Mouse (Mus musculus): ENCODE measurements around the gene Prrg4.
A peak's percentile ranks its signal among the peaks of the same experiment; 100 is the strongest.
"Not testable (repeated sequence)": the region's sequence is repeated elsewhere in the genome, so short reads cannot be mapped to it uniquely, and the experiment has no call there.

Gene Prrg4

DNA sequence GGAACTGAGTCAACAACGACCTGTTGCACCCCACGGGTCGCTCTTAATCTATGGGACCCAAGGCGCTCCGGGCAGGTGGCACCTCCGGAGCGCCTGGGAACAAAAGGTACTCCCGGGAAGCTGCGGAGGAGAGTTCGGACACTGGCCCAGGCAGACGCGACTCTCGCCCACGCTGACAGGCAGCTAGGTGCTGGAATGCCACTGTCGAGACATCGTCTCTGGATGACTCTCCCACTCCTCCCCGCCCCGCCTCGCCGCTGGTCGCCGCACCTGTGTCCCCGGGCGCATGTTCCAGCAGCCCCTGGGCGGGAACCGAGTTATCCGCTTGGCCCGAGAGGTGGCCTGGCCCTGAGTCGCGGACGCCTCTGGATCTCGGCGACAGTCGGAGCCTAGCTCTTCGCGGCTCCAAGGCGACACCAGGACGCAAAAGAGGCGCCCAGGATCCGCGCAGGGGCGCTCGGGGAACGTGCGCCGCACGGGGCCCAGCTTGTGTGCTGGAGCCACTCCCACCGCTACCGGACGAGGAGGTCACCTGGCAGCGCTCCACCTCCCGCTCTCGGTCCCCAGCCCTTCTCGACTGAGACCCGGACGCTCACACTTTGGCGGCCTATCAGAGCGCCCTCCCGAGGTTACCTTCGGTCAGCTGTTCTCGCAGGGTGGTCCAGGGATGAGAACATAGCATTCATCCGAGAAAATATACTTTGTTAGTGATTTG lies at the start of gene Prrg4:
Prrg4 (minus strand) TSS at position 601 of the 715 bp plus-strand sequence.
- DNase-seq (ENCODE audit: low read depth), result peak; percentile 78

DNA sequence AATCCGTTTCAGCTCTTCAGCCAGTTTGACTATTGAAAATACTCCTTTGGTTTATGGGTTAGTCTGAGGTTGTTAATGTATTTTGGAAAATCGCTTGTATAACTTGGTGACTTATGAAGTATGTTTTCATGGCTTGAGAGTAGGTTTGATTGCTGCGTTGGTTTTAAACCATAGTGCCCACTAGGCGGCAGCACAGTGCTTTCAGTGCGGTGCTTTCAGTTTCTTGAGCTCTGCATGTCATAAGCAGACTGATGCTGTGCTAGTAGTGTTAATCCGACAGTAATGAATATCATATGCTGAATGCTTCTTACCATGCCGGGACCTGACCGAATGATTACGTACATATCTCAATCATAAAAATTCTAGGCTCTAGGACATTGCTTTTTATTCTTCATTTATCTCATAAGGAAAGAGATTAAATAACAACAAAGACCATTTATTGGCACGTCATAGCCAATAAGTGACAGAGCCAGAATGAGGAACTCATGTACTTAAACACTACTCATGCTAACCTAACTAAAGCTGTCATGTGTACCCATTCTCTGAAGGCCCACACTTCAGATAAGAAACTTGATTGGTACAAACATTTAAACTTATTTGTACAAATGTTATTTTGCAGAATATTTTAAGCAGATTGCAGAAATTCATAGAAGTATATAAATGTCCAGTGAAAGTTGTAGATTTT lies 38.3 kb upstream of the Prrg4 start:
- peak; percentile 87 for DNase-seq (ENCODE audit: low read depth)

- DNase-seq (ENCODE audit: low read depth), result not testable (repeated sequence)
Observed at GRCm38 (mm10) chr2:104887331-104887730, 37.7 kb upstream of the Prrg4 start.

DNA sequence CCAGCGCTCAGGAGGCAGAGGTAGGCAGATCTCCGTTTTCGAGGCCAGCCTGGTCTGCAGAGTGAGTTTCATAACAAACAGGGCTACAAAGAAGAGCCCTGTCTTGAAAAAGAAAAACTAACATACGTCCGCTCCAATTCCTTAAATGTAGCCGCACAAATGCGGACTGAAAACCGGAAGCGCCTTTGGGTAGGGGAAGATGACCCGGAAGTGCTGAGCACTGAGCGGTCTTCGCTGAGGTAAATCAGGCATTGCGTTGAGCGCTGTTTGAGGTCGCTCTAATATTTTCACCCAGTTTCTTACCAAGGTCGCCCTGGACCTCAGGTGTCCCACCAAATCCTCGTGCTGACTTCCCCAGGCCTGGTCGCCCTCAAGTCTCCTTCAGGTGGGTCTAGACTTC lies 36.4 kb upstream of the Prrg4 start:
- no peak for DNase-seq (ENCODE audit: low read depth)

DNA sequence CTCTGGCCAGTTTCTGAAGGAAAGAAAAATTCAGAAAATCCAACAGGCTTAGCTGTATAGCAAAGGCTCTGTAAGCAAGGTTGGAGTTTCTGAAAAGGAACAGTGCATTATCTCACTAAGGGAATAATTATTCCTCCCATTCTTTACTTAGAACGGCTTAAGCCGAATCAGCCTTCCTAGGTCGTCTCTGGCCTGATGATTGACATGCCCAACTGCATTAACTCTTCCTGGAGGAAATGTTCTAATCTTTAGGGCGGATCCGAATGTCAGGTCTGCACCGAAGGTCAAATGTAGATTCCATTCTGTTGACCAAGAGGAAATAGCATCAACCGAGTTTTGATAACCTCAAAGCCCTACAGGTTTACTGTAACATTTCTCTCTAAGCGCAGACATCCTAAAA lies 29.1 kb upstream of the Prrg4 start:
- no peak for DNase-seq (ENCODE audit: low read depth)

DNA sequence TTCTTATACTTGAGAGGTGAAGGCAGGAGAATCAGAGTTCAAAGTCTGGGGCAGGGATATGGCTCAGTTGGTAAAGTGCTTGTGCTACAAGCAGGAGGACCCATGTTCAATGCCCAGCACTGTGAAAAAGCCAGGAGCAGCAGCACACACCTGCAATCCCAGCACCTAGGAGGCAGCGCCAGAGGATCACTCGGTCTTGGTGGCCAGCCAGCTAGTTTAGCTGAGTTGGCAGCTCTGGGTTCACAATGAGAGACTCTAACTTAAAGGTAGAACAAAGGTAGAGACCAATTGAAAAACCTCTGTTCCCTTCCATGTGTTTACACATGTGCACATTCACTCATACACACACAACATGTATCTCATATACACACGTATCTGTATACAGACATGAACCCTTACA lies 19.4 kb upstream of the Prrg4 start:
- no peak for DNase-seq (ENCODE audit: low read depth)

DNA sequence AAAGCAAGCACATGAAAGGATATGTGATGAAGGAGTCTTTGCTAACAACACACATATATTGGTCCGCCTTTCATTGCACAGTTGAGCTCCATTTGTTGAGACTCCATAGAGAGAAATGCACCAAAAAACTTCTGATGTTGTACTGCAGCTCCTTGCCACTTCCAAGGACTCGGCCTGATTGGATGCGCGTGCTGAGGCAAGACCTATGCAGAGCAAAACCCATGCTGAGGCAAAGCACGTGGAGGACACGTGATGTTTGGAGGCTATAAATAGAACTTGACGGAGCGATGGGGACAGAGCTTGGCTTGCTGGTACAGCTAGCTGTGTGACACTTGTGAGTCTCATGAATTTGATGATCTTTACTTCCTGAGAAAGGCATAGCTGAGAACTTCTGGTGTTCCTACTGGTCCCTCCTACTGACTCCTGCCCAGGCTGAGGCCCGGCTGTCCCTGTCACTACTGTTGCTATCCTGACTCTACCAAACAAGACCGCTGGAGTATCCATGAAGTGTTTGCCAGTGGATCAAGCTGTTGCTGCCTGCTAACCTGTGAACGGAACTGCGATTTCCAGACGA lies 17.7 kb upstream of the Prrg4 start, which contains the start of gene Ccdc73:
Ccdc73 (plus strand) TSS at position 524 of the 574 bp plus-strand sequence.
- no peak for DNase-seq (ENCODE audit: low read depth)

DNA sequence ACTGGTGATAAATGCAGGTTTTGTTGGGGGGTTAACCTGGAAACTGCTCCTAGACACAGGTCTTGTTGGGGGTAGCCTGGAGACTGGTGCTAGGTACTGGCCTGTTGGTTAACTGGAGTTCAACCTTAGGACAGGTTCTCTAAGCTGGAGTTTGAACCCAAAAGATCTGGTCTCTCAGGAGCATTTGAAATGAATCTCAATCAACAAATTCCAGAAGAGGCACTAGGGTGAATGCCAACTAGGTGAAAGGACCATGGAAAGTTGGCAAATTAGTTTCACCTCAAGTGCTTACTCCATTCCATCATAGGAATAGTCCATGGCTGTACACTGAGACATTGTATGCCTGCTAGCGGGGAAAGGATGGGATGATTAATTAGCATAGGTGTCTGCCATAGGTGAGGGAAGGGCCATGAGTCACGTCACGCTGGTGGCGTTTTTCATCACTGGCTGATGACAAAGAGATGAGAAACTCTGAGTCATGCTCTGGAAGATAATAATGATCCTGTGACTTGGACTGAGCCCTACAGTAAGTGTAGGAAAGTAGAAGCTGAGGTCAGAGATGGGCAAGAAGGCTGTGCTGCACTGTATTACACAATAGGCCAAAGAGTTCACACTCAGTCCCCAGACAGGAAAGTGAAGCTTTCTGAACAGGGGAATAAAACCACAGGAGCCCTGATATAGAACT lies 14.6 kb upstream of the Prrg4 start:
- DNase-seq (ENCODE audit: low read depth), result peak; percentile 94

- no peak for DNase-seq (ENCODE audit: low read depth)
Observed at GRCm38 (mm10) chr2:104860426-104860825, 10.8 kb upstream of the Prrg4 start.

DNA sequence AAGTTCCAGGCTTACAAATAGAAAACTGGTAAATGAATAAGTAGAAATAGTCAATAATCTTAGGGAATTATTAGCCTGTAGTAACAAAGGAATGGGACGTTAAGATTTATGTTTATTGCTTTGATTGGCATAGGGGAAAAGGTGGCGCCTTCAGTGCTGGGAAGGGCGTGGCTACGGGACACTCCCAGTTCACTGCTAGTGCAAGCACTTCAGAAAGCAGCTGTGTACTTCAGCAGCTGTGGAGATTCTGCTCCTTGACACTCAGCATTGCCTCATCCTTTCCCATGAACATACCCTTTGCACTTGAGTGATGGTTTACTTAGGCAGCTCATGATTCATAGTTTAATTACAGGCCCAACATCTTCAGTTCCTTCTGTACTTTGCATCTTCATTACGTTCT lies 9.4 kb upstream of the Prrg4 start:
- DNase-seq (ENCODE audit: low read depth), result peak; percentile 13

DNA sequence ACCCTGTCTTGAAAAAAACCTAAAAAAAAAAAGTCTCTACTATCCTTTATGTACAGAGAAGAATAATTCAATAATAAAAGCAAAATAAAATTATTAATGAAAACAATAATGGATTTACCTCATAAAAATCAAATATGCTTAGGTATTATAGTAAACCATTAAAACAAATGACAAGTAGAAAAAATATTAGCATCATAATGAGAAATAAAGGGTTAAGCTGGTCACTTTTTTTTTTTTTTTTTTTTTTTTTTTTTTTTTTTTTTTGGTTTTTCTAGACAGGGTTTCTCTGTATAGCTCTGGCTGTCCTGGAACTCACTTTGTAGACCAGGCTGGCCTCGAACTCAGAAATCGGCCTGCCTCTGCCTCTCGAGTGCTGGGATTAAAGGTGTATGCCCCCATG lies 8.4 kb upstream of the Prrg4 start:
- DNase-seq (ENCODE audit: low read depth), result not testable (repeated sequence)

DNA sequence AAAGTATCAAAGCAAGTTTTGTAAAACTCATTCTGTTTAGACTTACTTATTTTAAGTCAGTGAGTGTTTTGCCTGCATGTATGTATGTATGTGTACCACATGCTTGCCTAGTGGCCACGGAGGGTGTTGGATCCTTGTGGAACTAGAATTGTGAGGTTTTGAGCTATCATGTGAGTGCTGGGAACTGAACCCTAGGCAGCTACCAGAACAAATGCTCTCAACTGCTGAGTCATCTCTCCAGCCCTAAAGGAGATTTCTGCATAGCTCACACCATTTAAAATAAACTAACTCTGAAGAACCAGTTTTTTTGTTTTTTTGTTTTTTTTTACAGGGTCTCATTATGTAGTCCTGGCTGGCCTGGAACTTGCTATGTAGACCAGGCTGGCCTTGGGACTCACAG lies 6.5 kb upstream of the Prrg4 start:
- DNase-seq (ENCODE audit: low read depth), result peak; percentile 14

DNA sequence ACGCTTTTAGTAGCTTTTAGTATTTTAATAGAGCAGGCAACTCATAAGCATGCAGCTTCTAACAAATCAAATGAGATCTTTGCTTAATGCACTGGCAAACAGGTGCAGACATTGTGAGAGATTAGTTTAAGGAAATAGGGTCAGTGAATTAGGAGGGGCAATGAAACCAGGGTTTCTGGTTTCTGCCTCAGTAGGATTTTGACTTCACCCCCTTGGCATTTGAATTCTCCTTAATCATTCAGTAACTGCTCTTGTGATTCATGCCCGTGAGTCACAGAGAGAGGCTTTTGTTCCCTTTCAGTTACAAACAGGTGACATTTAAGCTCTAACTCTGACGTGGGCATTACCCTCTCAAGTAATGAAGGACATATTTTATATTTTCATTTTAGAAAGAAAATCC lies 6.1 kb upstream of the Prrg4 start:
- DNase-seq (ENCODE audit: low read depth), result peak; percentile 54

GRCm38 (mm10) chr2:104854836-104855235 lies 5.2 kb upstream of the Prrg4 start:
- DNase-seq (ENCODE audit: low read depth), result no peak

- DNase-seq (ENCODE audit: low read depth), result no peak
Observed at GRCm38 (mm10) chr2:104852546-104852945, 2.9 kb upstream of the Prrg4 start.

DNA sequence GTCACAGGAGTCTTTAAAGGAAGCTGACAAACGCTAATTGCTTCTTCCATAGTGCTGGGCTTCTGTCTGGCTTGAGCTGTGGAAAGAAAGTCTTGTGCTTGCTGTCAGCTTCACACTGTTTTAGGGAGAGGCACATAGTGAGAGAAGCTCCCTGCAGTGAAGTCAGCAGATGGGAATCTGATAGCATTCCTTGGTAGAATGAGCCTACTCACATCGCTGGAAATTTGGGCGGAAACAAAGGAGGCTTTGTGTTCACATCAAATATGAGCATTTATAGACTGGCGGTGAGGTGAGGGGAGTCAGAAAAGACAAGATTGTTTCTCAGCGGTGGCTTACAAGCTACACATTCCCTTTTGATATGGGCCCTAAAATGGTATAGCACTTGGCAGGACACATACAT lies 2.0 kb upstream of the Prrg4 start:
- no peak for DNase-seq (ENCODE audit: low read depth)

- DNase-seq (ENCODE audit: low read depth), result peak; percentile 52
Observed at GRCm38 (mm10) chr2:104849991-104850359, 299 bp upstream of the Prrg4 start.

DNA sequence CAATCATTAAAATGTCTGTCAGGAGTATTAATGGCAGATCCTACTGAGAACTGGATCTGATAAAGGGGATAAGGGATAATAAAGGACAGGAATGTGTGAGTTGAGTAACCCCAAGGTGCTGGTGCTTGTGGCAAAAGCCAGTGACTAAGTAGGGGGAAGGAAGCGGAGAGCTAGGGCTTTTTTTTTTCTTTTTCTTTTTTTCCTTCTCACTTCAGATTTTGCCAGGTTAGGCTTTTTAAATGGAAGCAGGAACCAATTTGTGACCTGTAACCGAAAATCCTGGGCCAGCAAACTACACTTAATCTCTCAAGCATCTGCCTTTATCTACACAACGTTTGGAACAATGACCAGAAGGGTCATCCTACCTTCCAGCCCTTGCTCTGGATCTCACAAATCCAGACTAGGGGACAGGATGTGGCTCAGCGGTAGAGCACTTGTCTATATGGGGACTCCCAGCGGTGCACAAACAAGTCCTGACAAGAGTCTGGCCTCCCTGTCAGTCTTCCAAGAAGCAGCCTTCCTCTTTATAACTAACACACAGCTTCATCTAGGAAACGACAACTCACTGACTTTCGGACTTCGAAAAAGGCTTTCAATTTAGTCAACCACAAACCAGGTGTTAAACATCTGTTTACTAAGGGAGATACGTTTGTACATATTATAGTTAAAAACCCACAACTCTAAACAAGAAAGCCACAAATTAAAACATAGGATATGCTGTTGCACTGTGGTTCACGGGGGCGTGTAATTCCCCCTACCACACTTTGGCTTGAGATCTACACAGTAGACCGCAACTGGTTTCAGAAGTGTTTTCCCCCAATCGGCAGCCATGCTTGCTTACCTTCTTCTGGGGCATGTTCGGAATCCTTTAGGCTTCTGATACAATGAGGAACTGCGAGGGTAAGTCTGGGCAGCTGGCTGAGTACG lies 1.2 kb downstream of the Prrg4 start:
- peak; percentile 77 for DNase-seq (ENCODE audit: low read depth)

GRCm38 (mm10) chr2:104847645-104848044 lies 2.0 kb downstream of the Prrg4 start:
- DNase-seq (ENCODE audit: low read depth), result peak; percentile 90

DNA sequence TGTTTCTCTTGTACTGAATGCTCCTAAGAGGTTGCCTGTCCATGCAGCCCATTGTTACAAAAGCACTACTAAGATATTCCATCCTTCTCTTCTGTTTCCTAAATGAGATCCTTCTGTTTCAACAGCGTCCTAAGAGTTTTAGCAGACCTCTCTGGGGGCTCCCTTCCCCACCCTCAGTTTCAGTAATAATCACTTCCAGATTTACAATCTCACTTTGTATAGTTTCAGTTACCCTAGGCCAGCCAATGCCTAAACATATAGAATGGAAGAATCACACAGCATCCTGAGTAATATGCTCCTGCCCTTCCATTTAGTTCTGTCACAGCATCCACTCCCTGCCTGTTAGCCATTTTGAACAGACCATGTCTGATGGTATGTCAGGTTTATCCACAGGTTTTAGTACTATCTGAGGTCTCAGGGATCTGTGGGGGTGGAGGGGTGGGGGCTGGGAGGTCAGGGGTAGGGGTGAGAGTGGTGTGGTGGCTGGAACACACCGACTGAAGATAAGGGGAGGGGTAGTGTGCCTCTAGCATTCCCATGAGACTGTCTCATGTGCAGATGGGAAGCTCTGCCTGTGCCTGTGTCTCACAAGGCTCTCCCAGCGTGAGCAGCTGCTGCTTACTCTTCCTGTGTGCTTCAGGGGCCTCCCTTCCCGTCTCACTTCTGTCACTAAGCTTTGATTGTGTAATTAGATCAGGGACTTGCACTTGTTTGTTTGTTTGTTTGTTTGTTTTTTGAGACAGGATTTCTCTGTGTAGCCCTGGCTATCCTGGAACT lies 2.9 kb downstream of the Prrg4 start:
- no peak for DNase-seq (ENCODE audit: low read depth)

- no peak for DNase-seq (ENCODE audit: low read depth)
Observed at GRCm38 (mm10) chr2:104842559-104842958, 7.1 kb downstream of the Prrg4 start.

Measured in 416B (cell line).